Comparison of ENCODE assay signal across 13 mouse cellular contexts in genomic region chr13:31815383-31816003, GRCm38 (mm10). TPM values are rescaled to one million over a fixed set of nuclear protein-coding genes. Genes with fewer than 3 reads are reported as not detected.
DNase-seq lines count a peak whose midpoint lies in the region; ATAC-seq and TF ChIP-seq lines count a peak whose summit lies in the region.
"Had no signal": no experiment of that assay in that cellular context is flagged by ENCODE, and none has a peak within 500 bp of the region (broad histone marks: within the 10 kb centered on the region; RNA-seq: fewer than 3 reads in every experiment).

No protein-coding gene starts in this region.

- 0 out of 2 replicates have a peak, but pooled peaks have one; percentile 4 for ATAC-seq in kidney, postnatal 0 days (replicated peaks; ENCODE audit: low FRiP score, low read depth)
- no peak for ATAC-seq in neural tube, embryonic 12.5 days (ENCODE audit: low FRiP score, low read depth)
- ATAC-seq: Patski had no signal

- no peaks in the 10 kb centered on the region for H3K9me3 ChIP-seq in heart, embryonic 10.5 days
- H3K9me3 ChIP-seq in kidney, postnatal 0 days (replicated peaks; ENCODE audit: low read length) = no peaks in the 10 kb centered on the region
- no peaks in the 10 kb centered on the region for H3K9me3 ChIP-seq in neural tube, embryonic 12.5 days
- H3K9me3 ChIP-seq: hindbrain, embryonic 15.5 days had no signal

- TF ChIP-seq CTCF in kidney, postnatal 0 days (IDR thresholded peaks at IDR 0.05; ENCODE audit: low read depth) = no peak
- TF ChIP-seq CTCF in embryonic fibroblast, embryonic 13.5 days (IDR thresholded peaks at IDR 0.05; ENCODE audit: borderline replicate concordance, insufficient read depth, low read length) = no peak

- intact Hi-C loops in heart, postnatal 14 days (cut with DNase I) = no loop called here

- no peak overlapping the region for H3K9ac ChIP-seq in kidney, postnatal 0 days (ENCODE audit: low read depth, low read length)
- no peak overlapping the region for H3K9ac ChIP-seq in neural tube, embryonic 12.5 days
- H3K9ac ChIP-seq: hindbrain, embryonic 15.5 days had no signal

- no peaks in the 10 kb centered on the region for H3K36me3 ChIP-seq in heart, embryonic 10.5 days
- H3K36me3 ChIP-seq in kidney, postnatal 0 days (ENCODE audit: insufficient read depth, low read length) = no peaks in the 10 kb centered on the region
- no peaks in the 10 kb centered on the region for H3K36me3 ChIP-seq in neural tube, embryonic 12.5 days
- H3K36me3 ChIP-seq: hindbrain, embryonic 15.5 days had no signal

- 22% methylated on average over 15 of the region's 15 CpGs for WGBS in heart, embryonic 10.5 days
- 22% methylated on average over 15 of the region's 15 CpGs for WGBS in kidney, postnatal 0 days
- WGBS in neural tube, embryonic 12.5 days = 14% methylated on average over 15 of the region's 15 CpGs

- peak overlapping the region; percentile 71 for H3K27ac ChIP-seq in heart, embryonic 10.5 days
- H3K27ac ChIP-seq in kidney, postnatal 0 days = peak overlapping the region; percentile 54; the same call in 1 of the 2 replicates
- H3K27ac ChIP-seq in embryonic fibroblast, embryonic 13.5 days (ENCODE audit: insufficient read depth, low read length) = peak overlapping the region; percentile 85
- no peak overlapping the region for H3K27ac ChIP-seq in neural tube, embryonic 12.5 days
- H3K27ac ChIP-seq: hindbrain, embryonic 15.5 days had no signal

- 0 out of 2 replicates have a peak overlapping the region, but pooled peaks have one; percentile 7 for H3K4me3 ChIP-seq in heart, embryonic 10.5 days
- H3K4me3 ChIP-seq in kidney, postnatal 0 days (replicated peaks; ENCODE audit: low read depth, low read length) = no peak overlapping the region
- H3K4me3 ChIP-seq in embryonic fibroblast, embryonic 13.5 days (ENCODE audit: insufficient read depth, low read length) = no peak overlapping the region
- H3K4me3 ChIP-seq in neural tube, embryonic 12.5 days = no peak overlapping the region
- H3K4me3 ChIP-seq: hindbrain, embryonic 15.5 days had no signal

- H3K4me2 ChIP-seq in kidney, postnatal 0 days (ENCODE audit: low read length) = peak overlapping the region; percentile 27; the same call in 1 of the 2 replicates
- H3K4me2 ChIP-seq in neural tube, embryonic 12.5 days (replicated peaks) = peak overlapping the region; percentile 24; the same call in 1 of the 2 replicates
- H3K4me2 ChIP-seq: hindbrain, embryonic 15.5 days; liver, embryonic 11.5 days had no signal

- TF ChIP-seq POLR2A in embryonic fibroblast, embryonic 13.5 days (IDR thresholded peaks at IDR 0.05; ENCODE audit: low read depth, low read length) = no peak

- peak; percentile 79 for DNase-seq in heart, embryonic 10.5 days (ENCODE audit: low spot score)
- DNase-seq in heart, postnatal 14 days = no peak
- DNase-seq in kidney, postnatal 0 days (ENCODE audit: low spot score) = no peak
- no peak for DNase-seq in kidney, adult 8-10 months
- DNase-seq in testis, postnatal 10 days (ENCODE audit: low spot score) = no peak
- no peak for DNase-seq in testis, postnatal 14 days (ENCODE audit: low spot score)
- DNase-seq: adrenal gland, postnatal 10 days; lung, postnatal 4 days had no signal

- H3K4me1 ChIP-seq in heart, embryonic 10.5 days = peaks cover 50% of the 10 kb centered on the region
- H3K4me1 ChIP-seq in kidney, postnatal 0 days (replicated peaks; ENCODE audit: insufficient read depth, low read length) = peaks cover 14% of the 10 kb centered on the region
- no peaks in the 10 kb centered on the region for H3K4me1 ChIP-seq in embryonic fibroblast, embryonic 13.5 days (ENCODE audit: control insufficient read depth, insufficient read depth, low read length)
- H3K4me1 ChIP-seq in neural tube, embryonic 12.5 days = peaks cover 5% of the 10 kb centered on the region

- H3K27me3 ChIP-seq in heart, embryonic 10.5 days (ENCODE audit: insufficient read depth, poor library complexity, severe bottlenecking) = peaks cover 95% of the 10 kb centered on the region
- H3K27me3 ChIP-seq in kidney, postnatal 0 days (ENCODE audit: insufficient read depth, low read length) = no peaks in the 10 kb centered on the region
- H3K27me3 ChIP-seq in neural tube, embryonic 12.5 days (replicated peaks) = peaks cover 86% of the 10 kb centered on the region
- H3K27me3 ChIP-seq: Patski had no signal

RNA-seq across cellular contexts. Expression of gene Foxc1, which starts 9.1 kb away (rescaled TPM):
- 1.4 and 2.0 TPM in 2 replicates for polyA plus RNA-seq in heart, embryonic 10.5 days (2016; fragmentation: Nextera tagmentation; extraction: Ambion mirVana)
- 1 to 10 TPM; 4.8 to 7.0 TPM for total RNA-seq in heart, postnatal 14 days (2021)
- 5.7 and 7.6 TPM in 2 replicates for polyA plus RNA-seq in kidney, postnatal 0 days (2015; fragmentation: Nextera tagmentation; extraction: Ambion mirVana)
- 14.4 and 19.7 TPM in 2 replicates for polyA plus RNA-seq in embryonic fibroblast, embryonic 13.5 days (2011; ENCODE audit: insufficient read length, low read depth, missing spikeins)
- 6.9 and 7.7 TPM in 2 replicates for polyA plus RNA-seq in neural tube, embryonic 12.5 days (2016; fragmentation: Nextera tagmentation; extraction: Ambion mirVana)
